Mouse (Mus musculus): ENCODE measurements around the gene Rrp1b. TPM values are rescaled to one million over a fixed set of nuclear protein-coding genes. Genes with fewer than 3 reads are reported as not detected.
"Not testable (repeated sequence)": the region's sequence is repeated elsewhere in the genome, so short reads cannot be mapped to it uniquely, and the experiment has no call there.

Rrp1b gene
- total RNA-seq, 2 experiments from 2014 or later: 63.6 to 95.9 TPM

DNA sequence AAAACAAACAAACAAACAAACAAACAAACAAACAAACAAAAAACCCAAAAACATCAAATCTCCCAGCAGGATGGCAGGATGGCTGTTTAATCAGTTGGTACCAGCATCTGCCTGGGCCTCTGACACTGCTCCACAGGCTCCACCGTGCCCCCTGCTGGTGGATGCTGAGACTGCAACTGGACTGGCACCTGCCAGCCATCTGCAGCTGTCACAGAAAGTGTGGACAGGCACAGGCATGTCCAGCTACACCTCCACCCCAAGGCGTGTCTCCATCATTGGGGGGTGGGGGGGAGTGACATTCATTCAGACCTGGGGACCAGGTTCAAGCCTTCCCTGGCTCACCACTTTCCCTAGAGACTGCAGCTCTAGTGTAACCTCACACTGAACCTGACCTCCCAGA is 37.5 kb downstream of the Rrp1b start:
- peak; percentile 58 for ATAC-seq (replicated peaks; ENCODE audit: low FRiP score, low TSS enrichment, poor library complexity, severe bottlenecking)

DNA sequence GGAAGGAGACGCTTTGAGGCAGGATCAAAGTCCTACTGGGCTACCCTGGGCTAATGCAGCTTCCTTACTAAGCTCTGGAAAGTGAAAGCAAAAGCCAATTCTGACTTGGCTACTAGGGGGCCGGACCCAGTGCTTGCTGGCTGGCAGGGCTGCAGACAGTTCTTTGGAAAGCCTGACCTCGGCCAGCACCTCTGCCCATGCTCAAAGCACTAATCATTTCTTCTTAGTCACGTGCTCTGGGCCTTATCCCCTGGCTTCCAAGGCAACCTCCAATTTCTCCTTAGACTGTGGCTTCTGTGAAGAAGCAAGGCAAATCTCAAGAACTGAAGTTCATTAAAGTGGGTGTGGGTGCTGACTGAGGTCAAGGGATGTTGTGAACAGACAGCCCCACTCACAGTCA is 38.8 kb downstream of the Rrp1b start:
- no peak for ATAC-seq (replicated peaks; ENCODE audit: low FRiP score, low TSS enrichment, poor library complexity, severe bottlenecking)

- ATAC-seq (replicated peaks; ENCODE audit: low FRiP score, low TSS enrichment, poor library complexity, severe bottlenecking): peak; percentile 60; the same call in 1 of the 2 replicates
Observed at GRCm38 (mm10) chr17:32075164-32075563, 39.3 kb downstream of the Rrp1b start.

GRCm38 (mm10) chr17:32083351-32083750 is 47.5 kb downstream of the Rrp1b start:
- no peak for ATAC-seq (replicated peaks; ENCODE audit: low FRiP score, low TSS enrichment, poor library complexity, severe bottlenecking)

- no peak for ATAC-seq (replicated peaks; ENCODE audit: low FRiP score, low TSS enrichment, poor library complexity, severe bottlenecking)
Observed at GRCm38 (mm10) chr17:32087069-32087468, 51.2 kb downstream of the Rrp1b start.

- ATAC-seq (replicated peaks; ENCODE audit: low FRiP score, low TSS enrichment, poor library complexity, severe bottlenecking): no peak; the same call in 1 of the 2 replicates
Observed at GRCm38 (mm10) chr17:32091032-32091363, 55.1 kb downstream of the Rrp1b start.

- ATAC-seq (replicated peaks; ENCODE audit: low FRiP score, low TSS enrichment, poor library complexity, severe bottlenecking): peak; percentile 96
Observed at GRCm38 (mm10) chr17:32091364-32092240, 55.7 kb downstream of the Rrp1b start.

DNA sequence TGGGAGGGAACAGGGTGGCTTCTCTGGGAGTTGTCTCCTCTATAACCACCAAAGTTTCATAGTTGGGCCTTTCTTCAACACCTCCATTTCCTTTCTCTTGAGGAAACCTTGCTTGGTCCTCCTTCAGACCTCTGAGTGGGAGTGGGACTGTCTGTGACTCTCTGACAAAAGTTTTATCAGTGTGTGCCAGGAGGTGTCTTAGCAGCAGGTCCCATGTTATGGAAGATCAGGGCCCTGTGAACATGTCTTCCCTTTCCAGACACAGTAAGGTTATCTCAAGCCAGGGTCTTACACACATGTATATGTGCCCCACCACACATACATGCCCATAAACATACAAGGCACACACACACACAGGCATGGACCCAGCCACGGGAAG is 56.3 kb downstream of the Rrp1b start:
- peak; percentile 10; the same call in 1 of the 2 replicates for ATAC-seq (replicated peaks; ENCODE audit: low FRiP score, low TSS enrichment, poor library complexity, severe bottlenecking)

GRCm38 (mm10) chr17:32092895-32093294 is 57.0 kb downstream of the Rrp1b start:
- ATAC-seq (replicated peaks; ENCODE audit: low FRiP score, low TSS enrichment, poor library complexity, severe bottlenecking): no peak

DNA sequence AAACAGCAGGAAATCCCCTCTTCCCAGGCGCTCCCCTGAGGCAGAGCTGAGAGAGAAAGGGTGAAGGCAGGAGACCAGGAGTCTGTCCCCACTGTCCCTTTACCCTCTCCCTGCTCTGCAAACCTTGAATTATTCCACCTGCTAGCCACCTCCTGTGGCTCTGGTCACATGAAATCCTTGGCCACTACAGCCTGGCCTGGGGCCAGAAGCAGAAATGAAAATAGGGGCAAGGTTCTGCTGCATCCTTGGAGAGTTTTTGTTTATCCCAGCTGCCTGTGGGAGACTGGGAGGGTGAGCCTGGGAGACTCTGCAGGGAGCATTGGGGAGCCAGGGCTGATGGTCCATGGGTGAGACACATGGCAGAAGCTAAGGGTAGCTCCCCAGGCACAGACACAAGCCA is 61.8 kb downstream of the Rrp1b start:
- no peak for ATAC-seq (replicated peaks; ENCODE audit: low FRiP score, low TSS enrichment, poor library complexity, severe bottlenecking)

DNA sequence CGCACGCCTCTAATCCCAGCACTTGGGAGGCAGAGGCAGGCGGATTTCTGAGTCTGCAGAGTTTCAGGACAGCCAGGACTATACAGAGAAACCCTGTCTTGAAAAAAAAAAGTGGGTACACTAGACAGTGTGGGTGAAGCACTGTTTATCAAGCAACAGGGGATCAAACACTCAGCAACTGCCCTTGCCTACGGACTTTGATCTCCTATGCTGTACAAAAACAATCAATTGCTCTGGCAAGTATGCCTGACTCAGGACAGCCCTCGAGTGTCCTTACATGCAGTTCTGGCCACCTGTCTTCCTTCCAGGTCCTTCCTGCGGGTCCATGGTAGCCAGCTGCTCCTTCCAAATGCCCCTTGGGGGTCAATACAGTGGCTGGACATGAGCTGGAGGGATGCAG is 63.0 kb downstream of the Rrp1b start:
- not testable (repeated sequence) for ATAC-seq (replicated peaks; ENCODE audit: low FRiP score, low TSS enrichment, poor library complexity, severe bottlenecking)

GRCm38 (mm10) chr17:32099574-32099942 is 63.7 kb downstream of the Rrp1b start:
- no peak for ATAC-seq (replicated peaks; ENCODE audit: low FRiP score, low TSS enrichment, poor library complexity, severe bottlenecking)

- ATAC-seq (replicated peaks; ENCODE audit: low FRiP score, low TSS enrichment, poor library complexity, severe bottlenecking): peak; percentile 80
Observed at GRCm38 (mm10) chr17:32099943-32100586, 64.2 kb downstream of the Rrp1b start.

- no peak for ATAC-seq (replicated peaks; ENCODE audit: low FRiP score, low TSS enrichment, poor library complexity, severe bottlenecking)
Observed at GRCm38 (mm10) chr17:32103054-32103453, 67.2 kb downstream of the Rrp1b start.

DNA sequence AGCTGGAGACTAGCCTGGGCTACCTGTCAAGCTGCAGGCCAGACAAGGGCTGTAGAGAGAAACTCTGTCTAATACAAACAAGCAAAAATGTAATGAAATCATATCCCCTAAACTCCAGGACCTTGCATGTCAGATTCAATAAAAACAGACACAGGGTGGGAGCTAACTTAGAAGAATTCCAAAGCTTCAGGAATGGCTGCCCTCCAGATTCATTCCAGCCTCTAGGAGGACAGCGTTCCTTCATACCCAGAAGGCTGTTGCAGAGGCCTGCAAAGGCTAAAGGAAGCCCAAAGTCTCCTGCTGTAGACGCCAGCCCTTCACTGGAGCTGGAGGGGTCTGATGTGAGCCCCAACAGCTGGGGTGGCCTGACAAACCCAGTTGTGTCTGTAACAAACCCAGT is 70.5 kb downstream of the Rrp1b start:
- ATAC-seq (replicated peaks; ENCODE audit: low FRiP score, low TSS enrichment, poor library complexity, severe bottlenecking): no peak

DNA sequence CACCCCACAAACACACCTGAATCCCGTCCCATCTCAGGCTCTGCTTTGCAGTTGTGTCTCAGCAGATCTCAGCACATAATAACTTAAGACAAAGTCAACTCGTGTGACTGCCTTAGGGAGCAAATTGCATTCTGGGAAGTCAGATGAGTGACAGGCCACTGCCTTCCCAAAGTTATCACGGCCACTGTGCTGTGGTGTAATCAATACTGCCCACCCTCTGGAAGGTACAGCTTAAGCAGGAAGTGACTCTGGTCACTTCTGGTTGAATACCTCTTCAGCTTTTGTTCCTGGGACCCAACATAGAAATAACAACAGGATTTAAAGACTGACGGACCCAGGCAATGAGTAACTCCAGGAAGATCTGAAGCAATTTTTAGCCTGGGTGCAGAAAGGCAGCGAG is 72.0 kb downstream of the Rrp1b start:
- ATAC-seq (replicated peaks; ENCODE audit: low FRiP score, low TSS enrichment, poor library complexity, severe bottlenecking): no peak

GRCm38 (mm10) chr17:32108320-32109011 is 72.6 kb downstream of the Rrp1b start:
- peak; percentile 26; the same call in 1 of the 2 replicates for ATAC-seq (replicated peaks; ENCODE audit: low FRiP score, low TSS enrichment, poor library complexity, severe bottlenecking)

DNA sequence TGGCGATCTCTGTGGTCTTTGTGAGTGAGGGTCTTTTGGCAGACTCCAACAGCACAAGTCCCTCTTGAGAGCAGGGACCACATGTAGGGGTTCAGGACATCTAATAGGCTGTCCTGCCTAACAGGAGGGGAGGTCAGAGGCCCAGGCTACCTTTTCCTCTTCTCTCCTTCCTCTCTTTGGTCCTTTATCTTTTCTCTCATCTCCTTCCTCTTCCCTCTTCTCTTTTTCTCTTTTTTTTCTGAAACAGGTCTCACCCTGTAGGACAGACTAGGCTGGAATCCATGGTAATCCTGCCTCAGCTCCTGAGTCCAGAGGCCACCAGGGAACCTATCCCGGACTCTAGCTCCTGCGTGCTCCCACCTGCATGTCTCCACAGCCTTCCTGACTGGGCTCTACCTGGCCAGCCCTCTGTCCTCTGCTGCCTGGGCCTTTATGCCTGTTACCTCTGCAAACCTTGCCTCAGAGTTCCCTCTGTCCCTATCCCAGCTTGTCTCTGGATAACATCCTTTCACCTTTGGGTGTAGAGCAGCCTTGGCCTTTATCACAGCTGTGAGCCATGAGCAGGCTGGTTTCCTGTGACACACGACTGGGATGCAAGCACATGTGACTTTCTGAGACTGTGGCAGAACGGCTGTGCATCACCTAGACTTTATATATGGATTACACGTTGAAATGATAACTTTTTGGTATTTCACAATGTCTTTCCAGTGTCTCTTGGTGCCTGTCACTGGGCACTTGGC is 73.5 kb downstream of the Rrp1b start:
- ATAC-seq (replicated peaks; ENCODE audit: low FRiP score, low TSS enrichment, poor library complexity, severe bottlenecking): no peak

DNA sequence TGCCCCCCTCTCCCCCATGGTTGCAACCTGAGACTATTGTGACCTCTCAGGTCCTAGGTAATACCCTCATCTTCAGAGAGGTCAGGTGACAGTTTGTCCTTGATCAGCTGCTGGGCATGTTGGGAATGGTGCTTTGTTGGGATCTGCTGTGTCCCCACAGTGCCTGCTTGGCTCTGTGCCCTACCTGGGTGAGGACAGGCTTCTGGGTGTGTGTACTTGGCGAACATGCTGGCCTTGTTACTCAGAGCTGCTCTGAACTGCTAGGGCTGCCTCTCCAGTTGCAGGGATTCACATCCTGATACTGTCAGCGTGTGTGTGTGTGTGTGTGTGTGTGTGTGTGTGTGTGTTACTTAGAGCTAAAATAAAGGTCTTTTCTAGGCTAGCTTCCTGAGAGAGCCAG is 74.5 kb downstream of the Rrp1b start:
- ATAC-seq (replicated peaks; ENCODE audit: low FRiP score, low TSS enrichment, poor library complexity, severe bottlenecking): no peak
